Mouse (Mus musculus) cerebellum, adult (tissue): Measurements from ENCODE around the gene Irs3.

ENCODE experiments used
- ATAC-seq: cut with Nextera tagmentation; 2 replicates; pipeline ENCODE4 v1.9.2; 2017; ENCODE audit warnings: mild to moderate bottlenecking, moderate library complexity, mixed read lengths; ENCODE audit not compliant: insufficient number of reproducible peaks, low FRiP score, low TSS enrichment

Gene Irs3

DNA sequence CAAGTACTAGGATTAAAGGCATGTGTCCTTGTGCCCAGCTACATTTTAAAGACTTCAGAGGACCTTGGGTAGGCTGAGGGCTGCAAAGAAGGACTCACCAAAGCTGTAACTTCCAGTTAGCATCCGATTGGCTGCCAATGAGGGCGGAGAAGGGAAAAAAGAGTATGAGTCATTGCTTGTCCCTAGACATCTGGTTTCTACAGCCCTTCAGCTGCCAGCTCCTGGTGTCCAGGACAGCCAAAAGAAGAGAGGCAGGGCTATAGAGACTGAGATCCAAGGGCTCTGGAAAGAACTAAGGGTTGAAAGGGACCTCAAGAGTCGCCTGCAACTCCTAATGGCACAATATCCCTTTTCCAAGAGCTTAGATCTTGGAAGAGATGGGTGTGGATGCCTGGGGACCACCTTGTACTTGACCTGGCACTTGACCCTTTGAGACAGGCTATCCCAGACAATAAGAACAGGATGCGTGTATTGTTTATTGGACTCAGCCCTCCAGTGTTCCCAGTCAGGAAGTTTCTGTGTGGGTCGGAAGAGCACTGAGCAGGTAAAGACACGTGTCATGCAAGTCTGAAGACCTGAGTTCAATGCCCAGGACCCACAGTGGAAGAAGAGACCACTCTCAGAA lies 14.7 kb upstream of the Irs3 start:
- no peak for ATAC-seq

DNA sequence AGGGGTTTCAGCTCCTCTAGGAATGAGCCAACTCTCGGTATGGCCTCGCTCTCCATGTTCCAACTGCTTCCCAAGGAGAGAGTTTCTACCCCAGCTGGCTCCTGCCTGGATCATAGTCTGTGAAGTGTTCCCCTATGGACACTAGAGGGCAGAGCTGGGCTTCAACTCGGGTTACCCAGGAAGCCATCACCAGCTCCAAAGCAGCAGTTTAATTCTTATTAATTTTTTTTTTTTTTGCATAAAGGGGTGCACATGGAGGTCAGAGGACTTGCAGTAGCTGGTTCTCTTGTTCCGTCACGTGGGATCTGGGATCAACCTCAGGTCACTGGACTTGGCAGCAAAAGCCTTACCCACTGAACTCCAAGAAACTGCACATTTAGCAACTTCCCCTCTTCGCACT lies 11.5 kb upstream of the Irs3 start:
- ATAC-seq, result peak; percentile 69; the same call in 1 of the 2 replicates

GRCm38 (mm10) chr5:137654746-137655145 lies 9.2 kb upstream of the Irs3 start:
- ATAC-seq, result no peak

GRCm38 (mm10) chr5:137653366-137653765 lies 7.9 kb upstream of the Irs3 start:
- no peak for ATAC-seq

GRCm38 (mm10) chr5:137652474-137652873 lies 7.0 kb upstream of the Irs3 start:
- ATAC-seq, result peak; percentile 43; the same call in 1 of the 2 replicates

DNA sequence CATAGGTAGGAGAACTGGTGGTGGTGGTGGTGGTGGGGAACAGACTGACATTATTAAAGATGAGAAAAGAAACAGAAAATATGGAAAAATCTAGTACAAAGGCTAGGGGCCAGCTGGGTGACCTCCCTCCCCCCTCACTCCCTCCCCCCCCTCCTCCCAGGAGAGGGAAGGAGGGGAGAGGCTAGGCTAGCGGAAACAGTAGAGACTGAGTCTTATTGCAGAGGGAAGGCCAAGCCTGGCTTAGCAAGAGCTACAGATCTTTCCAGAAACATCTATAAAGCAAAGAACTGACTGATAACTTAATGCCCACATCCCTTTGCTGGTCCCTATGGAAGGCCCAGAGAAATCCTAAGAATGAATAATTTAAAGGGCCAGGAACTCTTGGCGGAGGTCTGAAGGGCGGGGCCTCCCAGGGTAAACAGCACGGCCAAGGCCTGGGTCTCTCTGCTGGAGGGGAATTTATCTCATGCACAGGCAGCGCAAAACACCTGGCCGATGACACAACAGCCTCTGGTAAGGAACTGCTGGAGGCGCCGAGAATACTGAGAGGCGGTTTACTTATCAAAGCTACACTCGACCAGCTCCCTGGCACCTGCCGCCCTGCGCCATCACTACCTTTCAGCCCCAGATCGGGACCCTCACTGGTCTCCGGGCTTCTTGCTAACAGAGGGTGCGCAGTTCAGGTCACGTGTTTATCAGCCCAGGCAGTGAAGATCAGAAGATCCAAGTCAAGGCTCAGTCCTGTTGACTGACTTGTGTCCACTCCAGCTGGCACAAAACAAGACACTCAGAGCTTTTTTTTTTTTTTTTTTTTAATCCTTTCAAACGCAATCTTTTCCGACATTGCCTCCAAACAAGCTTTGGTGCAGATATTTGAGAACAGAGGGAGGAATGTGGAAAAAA lies 4.4 kb upstream of the Irs3 start:
- no peak for ATAC-seq

GRCm38 (mm10) chr5:137649251-137649650 lies 3.7 kb upstream of the Irs3 start:
- ATAC-seq, result no peak

- no peak for ATAC-seq
Measured at GRCm38 (mm10) chr5:137647827-137648601, 2.5 kb upstream of the Irs3 start.

- ATAC-seq, result no peak
Measured at GRCm38 (mm10) chr5:137645091-137645651, 343 bp downstream of the Irs3 start.

- no peak for ATAC-seq
Measured at GRCm38 (mm10) chr5:137644484-137644883, 1.0 kb downstream of the Irs3 start.

GRCm38 (mm10) chr5:137642886-137643285 lies 2.6 kb downstream of the Irs3 start:
- no peak for ATAC-seq

- no peak for ATAC-seq
Measured at GRCm38 (mm10) chr5:137641054-137641453, 4.5 kb downstream of the Irs3 start, which contains the start of gene Sap25. TSS of gene Sap25 (plus strand) at chr5:137641334.

GRCm38 (mm10) chr5:137639472-137639871 lies 6.0 kb downstream of the Irs3 start:
- no peak for ATAC-seq

- no peak for ATAC-seq
Measured at GRCm38 (mm10) chr5:137633397-137634084, 12.0 kb downstream of the Irs3 start.

- ATAC-seq, result no peak
Measured at GRCm38 (mm10) chr5:137631591-137631990, 13.9 kb downstream of the Irs3 start.

GRCm38 (mm10) chr5:137631171-137631570 lies 14.3 kb downstream of the Irs3 start:
- no peak for ATAC-seq

- ATAC-seq, result no peak
Measured at GRCm38 (mm10) chr5:137630602-137631001, 14.9 kb downstream of the Irs3 start.

DNA sequence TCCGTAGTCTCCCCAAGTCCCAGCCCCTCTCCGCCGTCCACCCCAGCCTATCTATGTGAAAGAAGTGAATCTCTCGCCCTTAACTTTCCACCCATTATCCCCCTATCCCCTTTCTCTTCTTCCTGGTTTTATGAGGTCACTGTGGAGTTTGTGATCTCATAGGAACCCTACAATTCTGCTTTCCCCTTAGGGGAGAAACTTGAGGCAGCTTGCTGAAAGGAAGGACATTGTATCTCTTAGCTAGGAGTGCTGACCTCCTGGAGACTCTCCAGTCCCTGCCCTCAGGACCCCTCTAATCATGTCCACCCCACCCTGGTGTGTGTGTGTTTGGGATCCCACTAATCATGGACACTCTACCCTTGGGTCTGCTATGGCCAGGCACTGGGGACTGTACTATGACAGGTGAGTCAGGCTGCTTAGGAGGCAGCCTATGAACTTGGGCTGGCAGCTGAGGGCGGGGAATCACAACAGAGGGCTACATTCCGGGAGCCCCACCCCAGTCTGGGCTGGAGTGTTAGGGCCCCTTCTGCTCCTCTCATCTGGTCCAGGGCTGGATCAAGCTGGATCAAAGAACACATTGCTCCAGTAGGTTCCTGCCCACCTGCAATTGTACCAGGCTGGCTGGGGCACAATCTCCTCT lies 15.5 kb downstream of the Irs3 start:
- no peak for ATAC-seq

DNA sequence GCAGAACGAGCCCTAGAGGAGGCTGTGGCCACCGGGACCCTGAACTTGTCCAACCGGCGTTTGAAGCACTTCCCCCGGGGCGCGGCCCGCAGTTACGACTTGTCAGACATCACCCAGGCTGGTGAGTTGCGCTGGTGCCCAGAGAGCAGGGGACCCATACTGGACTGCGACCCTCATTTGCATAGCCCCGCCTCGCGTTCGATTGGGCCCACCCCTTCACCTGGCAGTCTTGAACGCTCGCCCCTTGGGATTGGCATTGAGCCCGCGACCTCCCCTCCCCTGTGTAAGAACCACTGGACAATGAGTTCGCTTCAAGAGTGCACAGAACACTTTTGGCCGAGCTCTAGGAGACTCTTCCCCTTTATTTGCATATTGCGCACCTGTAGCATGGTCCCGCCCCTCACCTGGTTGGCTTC lies 16.2 kb downstream of the Irs3 start:
- peak; percentile 1; the same call in 1 of the 2 replicates for ATAC-seq
